Mouse (Mus musculus): Measurements from ENCODE around the gene Thumpd3.

Thumpd3 gene

DNA sequence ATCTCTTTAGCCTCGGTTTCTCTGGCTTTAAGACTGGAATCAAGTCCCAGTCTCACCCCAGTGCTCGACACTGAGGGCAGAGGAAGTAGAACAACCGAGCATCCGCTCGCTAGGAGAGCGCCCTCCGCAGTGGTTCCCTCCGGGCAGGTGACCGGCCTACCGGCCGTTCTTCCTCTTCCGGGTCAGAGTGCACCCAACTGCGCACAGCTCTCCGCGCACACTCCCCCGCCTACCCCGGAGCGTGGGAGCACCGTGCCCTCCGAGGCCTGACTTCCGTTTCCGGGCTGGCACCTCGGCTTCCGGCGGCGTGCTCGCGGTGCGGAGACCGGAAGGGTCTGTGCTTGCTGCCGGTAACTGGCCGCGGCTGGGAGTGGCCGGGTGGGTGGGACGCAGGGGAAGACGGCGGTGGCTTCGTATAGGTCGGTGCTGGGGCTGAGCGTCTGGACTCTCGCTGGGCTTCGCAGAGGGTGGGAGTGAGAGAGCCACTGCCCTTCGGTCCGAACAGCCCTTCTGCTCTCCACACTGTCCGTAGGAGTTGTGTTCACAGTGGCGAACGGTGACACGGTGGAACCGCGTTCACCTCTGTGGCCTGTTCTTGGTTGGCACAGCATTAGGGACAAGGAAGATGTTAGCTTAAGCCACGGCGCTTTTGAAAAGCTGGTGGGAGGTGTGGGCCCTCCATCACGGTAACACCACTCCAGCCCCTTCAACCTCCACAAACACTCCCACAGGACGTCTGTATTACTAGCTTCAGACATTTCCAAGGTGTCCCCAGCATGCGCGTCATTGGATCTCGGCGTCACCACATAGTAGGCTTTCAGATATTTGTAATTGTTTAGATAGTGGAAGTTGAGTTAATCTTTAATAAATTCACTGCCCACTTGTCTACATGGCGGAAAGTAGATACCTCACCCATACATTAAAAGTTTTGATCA lies at the start of gene Thumpd3:
Gene Thumpd3, plus strand, starts transcription at position 185 of the 935 bp plus-strand sequence.
- peak; percentile 98 for DNase-seq (ENCODE audit: low read depth)

DNA sequence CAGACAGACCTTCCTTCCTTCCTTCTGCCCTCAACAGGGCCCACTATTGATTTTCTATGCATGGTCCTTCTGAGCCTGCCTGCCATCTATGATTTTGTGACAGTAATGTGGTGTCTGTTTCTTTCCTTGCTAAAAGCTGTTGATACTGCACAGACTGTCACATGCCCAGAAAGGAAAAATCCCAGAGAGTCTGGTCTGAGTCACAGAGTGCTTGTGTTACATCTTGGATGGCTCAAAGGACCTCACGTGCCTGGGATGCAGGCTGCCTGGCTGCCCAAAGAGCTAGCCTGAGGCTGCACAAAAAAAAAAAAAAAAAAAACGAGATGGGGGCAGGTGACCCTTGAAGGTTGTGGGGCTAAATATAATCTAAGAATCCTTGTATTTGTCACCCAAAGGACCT lies 46.8 kb upstream of the Thumpd3 start:
- DNase-seq (ENCODE audit: low read depth), result no peak

- DNase-seq (ENCODE audit: low read depth), result peak; percentile 87
Observed at GRCm38 (mm10) chr6:113000666-113001287, 45.2 kb upstream of the Thumpd3 start.

DNA sequence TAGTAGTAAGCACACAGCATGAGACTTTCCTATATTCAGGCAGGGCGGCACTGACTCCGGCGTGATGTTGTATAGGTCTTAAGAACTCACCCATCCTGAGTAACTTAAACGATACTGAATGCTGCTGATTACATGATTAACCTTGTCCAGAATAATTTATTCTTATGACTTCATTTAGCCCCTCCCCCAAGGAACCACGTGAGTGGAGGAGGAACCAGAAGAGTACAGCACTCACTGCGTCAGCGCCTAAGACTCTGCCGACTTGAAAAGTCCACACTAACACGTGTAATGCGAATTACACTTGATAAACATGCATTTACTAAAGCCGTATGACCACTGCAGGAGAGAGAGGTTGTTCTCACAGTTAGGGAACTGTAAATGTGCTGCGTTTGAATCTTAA lies 44.3 kb upstream of the Thumpd3 start:
- DNase-seq (ENCODE audit: low read depth), result peak; percentile 35

GRCm38 (mm10) chr6:113003313-113004111 lies 42.5 kb upstream of the Thumpd3 start:
- DNase-seq (ENCODE audit: low read depth), result no peak

DNA sequence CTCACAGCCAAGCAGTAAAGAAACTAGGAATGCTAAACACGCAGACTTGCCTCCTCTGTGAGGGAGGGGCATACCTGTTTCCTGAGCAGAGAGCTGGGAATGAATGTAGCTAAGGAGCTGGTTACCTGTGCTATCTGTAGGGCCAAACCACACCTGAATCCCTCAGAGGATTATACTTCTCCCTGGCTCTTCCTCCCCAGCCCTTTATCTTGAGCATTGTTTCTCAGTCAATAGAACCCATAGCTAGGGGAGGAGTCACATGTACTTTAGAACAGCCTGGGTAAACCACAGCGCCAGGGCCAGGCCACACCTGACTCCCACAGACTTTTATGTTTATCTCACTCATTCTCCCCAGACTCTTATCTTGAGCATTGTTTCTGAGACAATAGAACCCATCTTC lies 39.2 kb upstream of the Thumpd3 start:
- DNase-seq (ENCODE audit: low read depth), result no peak

GRCm38 (mm10) chr6:113011886-113012285 lies 34.1 kb upstream of the Thumpd3 start:
- DNase-seq (ENCODE audit: low read depth), result no peak

GRCm38 (mm10) chr6:113012495-113012941 lies 33.5 kb upstream of the Thumpd3 start:
- DNase-seq (ENCODE audit: low read depth), result no peak

DNA sequence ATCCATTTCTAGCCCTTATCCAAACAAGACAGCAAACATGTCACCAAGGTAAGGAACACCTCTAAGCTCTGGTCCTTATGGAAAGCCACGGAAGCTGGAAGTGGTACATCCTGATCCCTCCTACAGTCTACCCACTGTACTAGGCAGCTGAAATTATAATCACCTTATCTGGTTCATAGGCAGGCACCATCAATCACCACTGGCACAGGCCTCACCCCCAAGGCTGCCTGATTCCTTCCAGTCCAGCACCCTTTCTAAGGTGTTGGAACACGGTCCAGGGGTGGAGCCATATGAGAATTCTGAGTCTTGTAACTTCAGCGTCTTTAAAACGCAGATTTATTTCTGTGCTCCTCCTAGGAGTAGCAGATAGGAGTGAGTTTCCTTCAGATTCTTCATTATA lies 32.5 kb upstream of the Thumpd3 start:
- DNase-seq (ENCODE audit: low read depth), result no peak

DNA sequence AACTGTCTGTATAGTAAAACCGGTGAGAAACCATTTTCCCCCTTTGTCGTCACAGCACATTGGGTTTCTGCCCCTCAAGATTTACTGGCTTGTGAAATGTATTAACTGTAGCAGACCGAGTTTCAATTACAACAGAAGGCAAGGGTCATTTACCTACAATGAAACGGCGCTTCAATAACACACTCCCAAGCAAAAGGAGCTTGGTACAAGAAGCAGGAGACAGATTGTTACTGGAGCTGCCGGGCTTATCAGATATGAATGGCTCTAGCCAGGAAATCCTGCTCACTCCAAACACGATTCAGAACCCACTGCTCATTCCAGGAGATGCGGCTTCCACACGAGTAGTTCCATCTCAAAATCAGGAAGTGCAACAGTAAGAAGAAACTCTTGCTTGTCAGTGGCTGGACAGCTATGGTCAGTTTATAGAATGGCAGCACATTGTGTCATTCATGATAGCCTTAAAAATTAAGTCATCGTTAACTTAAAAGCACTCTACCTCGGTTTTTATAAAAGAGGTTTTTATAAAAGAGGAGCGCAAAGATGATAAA lies 28.5 kb upstream of the Thumpd3 start:
- no peak for DNase-seq (ENCODE audit: low read depth)

GRCm38 (mm10) chr6:113018139-113018538 lies 27.9 kb upstream of the Thumpd3 start:
- DNase-seq (ENCODE audit: low read depth), result no peak

- DNase-seq (ENCODE audit: low read depth), result peak; percentile 63
Observed at GRCm38 (mm10) chr6:113024866-113025265, 21.2 kb upstream of the Thumpd3 start.

- DNase-seq (ENCODE audit: low read depth), result no peak
Observed at GRCm38 (mm10) chr6:113025774-113026173, 20.3 kb upstream of the Thumpd3 start.

DNA sequence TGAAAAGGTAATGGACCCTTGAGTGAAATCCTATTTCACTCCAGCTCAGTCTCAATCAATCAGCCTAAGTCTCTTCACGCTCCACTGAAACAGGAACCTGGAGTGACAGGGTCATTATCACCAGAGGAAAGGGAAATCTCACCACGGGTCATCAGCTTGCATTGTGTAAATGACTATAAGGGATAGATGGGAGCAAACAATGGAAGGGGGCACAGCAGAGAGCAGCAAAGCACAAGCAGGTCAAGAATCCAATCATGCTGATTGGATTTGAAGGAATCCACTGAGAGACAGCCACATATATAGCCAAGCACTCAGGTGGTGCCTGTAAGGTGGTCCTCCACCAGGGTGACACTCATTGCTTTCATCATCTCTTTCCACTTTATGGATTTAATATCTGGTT lies 18.6 kb upstream of the Thumpd3 start:
- DNase-seq (ENCODE audit: low read depth), result no peak

DNA sequence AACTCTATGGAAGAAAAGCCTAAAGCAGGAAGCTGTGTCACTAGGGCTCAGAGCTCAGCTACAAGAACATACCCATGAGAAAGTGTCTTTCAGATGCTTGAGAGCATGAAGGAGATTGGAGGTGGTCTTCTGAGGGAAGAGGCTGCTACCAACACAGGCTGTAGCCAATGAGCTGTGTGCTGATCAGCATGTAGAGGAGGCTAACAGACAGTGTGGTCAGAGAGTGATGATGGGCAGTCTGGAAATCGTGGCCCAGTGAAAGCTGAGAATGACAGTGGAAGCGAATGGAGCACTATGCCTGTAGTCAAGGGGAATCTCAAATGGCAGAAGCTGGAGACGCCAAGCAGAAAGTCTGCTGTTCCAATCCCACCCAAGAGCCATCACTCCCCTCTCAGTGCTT lies 17.0 kb upstream of the Thumpd3 start:
- no peak for DNase-seq (ENCODE audit: low read depth)

GRCm38 (mm10) chr6:113030553-113030952 lies 15.5 kb upstream of the Thumpd3 start:
- DNase-seq (ENCODE audit: low read depth), result no peak

GRCm38 (mm10) chr6:113030970-113031660 lies 14.9 kb upstream of the Thumpd3 start:
- no peak for DNase-seq (ENCODE audit: low read depth)

- no peak for DNase-seq (ENCODE audit: low read depth)
Observed at GRCm38 (mm10) chr6:113032121-113032520, 13.9 kb upstream of the Thumpd3 start.

- DNase-seq (ENCODE audit: low read depth), result no peak
Observed at GRCm38 (mm10) chr6:113033185-113033584, 12.8 kb upstream of the Thumpd3 start.

DNA sequence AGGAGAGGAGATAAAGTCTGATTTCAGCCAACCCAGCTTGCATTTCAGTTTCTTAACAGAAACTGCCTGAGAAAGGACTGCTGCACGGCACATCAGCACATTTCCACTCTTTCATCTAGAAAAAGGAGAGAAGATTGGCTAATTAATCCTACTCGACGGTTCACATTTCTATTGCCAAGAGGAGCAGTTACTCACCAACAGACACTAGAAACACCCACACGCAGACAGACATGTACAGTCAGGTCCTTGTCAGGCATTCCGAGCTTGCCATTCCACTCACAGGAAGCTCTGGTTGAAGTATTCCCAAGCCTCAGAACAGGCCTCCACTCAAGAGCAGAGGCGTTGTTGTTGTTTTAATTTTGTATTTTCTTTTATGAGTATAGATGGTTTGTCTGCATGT lies 11.6 kb upstream of the Thumpd3 start:
- no peak for DNase-seq (ENCODE audit: low read depth)

DNA sequence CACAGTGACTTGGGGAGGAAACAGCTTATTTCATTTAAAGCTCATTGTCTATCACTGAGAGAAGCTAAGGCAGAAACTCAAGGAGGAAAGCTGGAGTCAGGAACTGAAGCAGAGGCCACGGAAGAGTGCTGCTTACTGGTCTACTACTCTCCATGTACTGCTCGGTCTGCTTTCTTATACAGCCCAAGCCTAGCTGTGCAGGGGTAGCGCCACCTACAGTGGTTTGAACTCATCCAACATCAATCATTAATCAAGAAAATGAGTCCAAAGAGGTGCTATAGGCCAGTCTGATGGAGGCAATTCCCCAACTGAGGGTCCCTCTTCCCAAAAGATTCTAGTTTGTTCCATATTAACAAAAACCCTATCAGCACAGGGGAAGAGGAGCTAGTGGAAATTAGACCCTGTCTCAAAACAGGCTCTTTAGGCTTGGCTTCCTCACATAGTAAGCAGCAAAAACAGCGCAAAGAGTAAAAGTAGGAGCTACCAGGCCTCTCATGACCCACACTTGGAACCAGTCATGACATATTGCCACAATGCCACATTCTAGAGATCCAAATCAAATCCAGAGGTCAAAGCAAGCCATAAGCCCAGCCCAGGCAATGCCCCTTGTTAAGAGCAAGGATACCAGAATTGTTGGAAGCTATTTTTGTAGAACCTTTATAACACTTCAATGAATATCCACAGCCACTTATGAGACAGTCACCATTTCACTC lies 9.4 kb upstream of the Thumpd3 start:
- no peak for DNase-seq (ENCODE audit: low read depth)
